21 mouse cellular contexts compared by ENCODE assay signal in the genomic region with DNA sequence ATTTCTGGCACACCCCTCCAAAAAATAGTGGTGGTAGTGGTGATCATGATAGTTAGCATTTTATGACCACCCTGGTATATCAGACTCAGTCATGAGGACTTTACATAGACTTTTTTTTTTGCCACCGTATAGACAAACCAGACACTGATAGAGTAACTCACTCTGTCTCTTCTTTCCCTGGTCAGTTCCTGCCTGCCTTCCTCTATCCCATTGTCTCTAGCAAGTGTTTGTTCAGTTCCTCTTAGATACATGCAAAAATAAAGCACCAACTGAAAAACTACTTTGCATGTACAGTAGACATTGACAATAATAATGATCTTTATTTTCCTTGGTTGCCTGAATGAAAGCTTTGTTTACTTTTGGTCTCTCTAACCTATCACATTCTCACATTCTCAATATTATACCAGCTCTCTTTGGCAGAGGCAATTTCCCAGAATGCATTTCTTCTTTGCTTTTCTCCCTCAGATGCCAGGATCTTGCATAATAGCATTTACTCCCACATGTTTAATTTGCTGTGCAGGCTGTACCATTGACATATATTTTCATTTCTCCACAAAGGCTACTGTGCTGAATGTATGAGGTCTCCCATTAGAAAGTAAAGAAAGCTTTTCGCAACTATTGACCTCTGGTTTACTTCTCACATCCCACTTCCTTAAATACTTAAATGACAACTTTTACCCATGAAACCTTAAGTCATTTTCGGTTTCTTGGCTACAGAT.
DNase-seq lines count a peak whose midpoint lies in the region; ATAC-seq lines count a peak whose summit lies in the region.
"Had no signal": no experiment of that assay in that cellular context is flagged by ENCODE, and none has a peak within 500 bp of the region (broad histone marks: within the 10 kb centered on the region; RNA-seq: fewer than 3 reads in every experiment).

No protein-coding gene starts in this region.

- no peak overlapping the region for H3K9ac ChIP-seq in liver, embryonic 16.5 days (ENCODE audit: low read depth, low read length)
- H3K9ac ChIP-seq in kidney, embryonic 16.5 days (replicated peaks; ENCODE audit: low read length) = no peak overlapping the region
- H3K9ac ChIP-seq: embryonic facial prominence, embryonic 12.5 days; hindbrain, embryonic 14.5 days; intestine, embryonic 15.5 days; liver, embryonic 14.5 days; neural tube, embryonic 13.5 days had no signal

- H3K36me3 ChIP-seq in liver, embryonic 16.5 days (ENCODE audit: control insufficient read depth, insufficient read depth) = no peaks in the 10 kb centered on the region
- no peaks in the 10 kb centered on the region for H3K36me3 ChIP-seq in kidney, embryonic 16.5 days (ENCODE audit: insufficient read depth, low read length)
- H3K36me3 ChIP-seq: embryonic facial prominence, embryonic 12.5 days; heart, embryonic 10.5 days; intestine, embryonic 15.5 days; neural tube, embryonic 13.5 days had no signal

- no peak overlapping the region for H3K4me3 ChIP-seq in liver, embryonic 16.5 days (ENCODE audit: low read depth, low read length)
- H3K4me3 ChIP-seq in kidney, embryonic 16.5 days (ENCODE audit: low read length) = no peak overlapping the region
- H3K4me3 ChIP-seq: embryonic facial prominence, embryonic 12.5 days; heart, embryonic 10.5 days; intestine, embryonic 15.5 days; neural tube, embryonic 13.5 days had no signal

- H3K4me2 ChIP-seq in liver, embryonic 16.5 days (ENCODE audit: low read depth, low read length) = no peak overlapping the region
- H3K4me2 ChIP-seq in kidney, embryonic 16.5 days (replicated peaks; ENCODE audit: low read depth, low read length) = no peak overlapping the region
- H3K4me2 ChIP-seq: embryonic facial prominence, embryonic 12.5 days; hindbrain, embryonic 14.5 days; intestine, embryonic 15.5 days; neural tube, embryonic 13.5 days had no signal

- peak; percentile 72 for ATAC-seq in frontal cortex, adult (ENCODE audit: low TSS enrichment)
- ATAC-seq in liver, embryonic 16.5 days (ENCODE audit: low read depth) = peak; percentile 56; the same call in 1 of the 2 replicates
- ATAC-seq in hematopoietic stem cell, adult 5-6 weeks (replicated peaks in 1 of 2; ENCODE audit: insufficient read depth in 1 of 2, low FRiP score in 2 of 2, low TSS enrichment in 1 of 2, low read depth in 1 of 2, poor library complexity in 2 of 2, severe bottlenecking in 2 of 2) = peak; percentile 25 to 27; a peak in 2 of 4 replicates
- no peak for ATAC-seq in kidney, embryonic 16.5 days (ENCODE audit: low FRiP score, low TSS enrichment)
- ATAC-seq: intestine, embryonic 15.5 days had no signal

- H3K27me3 ChIP-seq in liver, embryonic 16.5 days (ENCODE audit: control insufficient read depth, insufficient read depth, low read depth, low read length) = no peaks in the 10 kb centered on the region
- no peaks in the 10 kb centered on the region for H3K27me3 ChIP-seq in kidney, embryonic 16.5 days (ENCODE audit: insufficient read depth, low read length)
- H3K27me3 ChIP-seq: CH12.LX; embryonic facial prominence, embryonic 12.5 days; intestine, embryonic 15.5 days; neural tube, embryonic 13.5 days had no signal

- DNase-seq in frontal cortex, postnatal 10 days (ENCODE audit: low spot score in 2 of 2) = no peak
- no peak for DNase-seq in liver
- peak; percentile 13 for DNase-seq in adipocyte (ENCODE audit: low spot score)
- DNase-seq in thymus, postnatal 4 days = no peak
- DNase-seq: adrenal gland, adult 8-10 months; cerebellum, adult 18-20 months; gastrocnemius, postnatal 36 days; heart, postnatal 10 days; kidney, postnatal 14 days; left cerebral cortex, postnatal 4 days had no signal

- no peaks in the 10 kb centered on the region for H3K9me3 ChIP-seq in liver, embryonic 16.5 days (replicated peaks; ENCODE audit: control insufficient read depth, low read length)
- H3K9me3 ChIP-seq in kidney, embryonic 16.5 days (ENCODE audit: low read length) = no peaks in the 10 kb centered on the region
- H3K9me3 ChIP-seq: embryonic facial prominence, embryonic 12.5 days; heart, embryonic 10.5 days; intestine, embryonic 15.5 days; neural tube, embryonic 13.5 days had no signal

- H3K4me1 ChIP-seq in liver, embryonic 16.5 days (ENCODE audit: control insufficient read depth, low read depth, low read length) = no peaks in the 10 kb centered on the region
- H3K4me1 ChIP-seq in kidney, embryonic 16.5 days (ENCODE audit: insufficient read depth, low read length) = no peaks in the 10 kb centered on the region
- H3K4me1 ChIP-seq: heart, embryonic 10.5 days; intestine, embryonic 15.5 days had no signal

- no peak overlapping the region for H3K27ac ChIP-seq in liver, embryonic 16.5 days (ENCODE audit: low read length)
- H3K27ac ChIP-seq in kidney, embryonic 16.5 days (ENCODE audit: low read length) = no peak overlapping the region
- H3K27ac ChIP-seq: embryonic facial prominence, embryonic 12.5 days; heart, embryonic 10.5 days; hindbrain, embryonic 14.5 days; intestine, embryonic 15.5 days; liver, embryonic 14.5 days; neural tube, embryonic 13.5 days had no signal

- 46% methylated on average over 3 of the region's 3 CpGs for WGBS in liver, embryonic 16.5 days (ENCODE audit: insufficient replicate concordance)
- WGBS in kidney, embryonic 16.5 days = 79% methylated on average over 3 of the region's 3 CpGs
